Mouse (Mus musculus): ENCODE measurements around the gene Ttc27. TPM values are rescaled to one million over a fixed set of nuclear protein-coding genes. Genes with fewer than 3 reads are reported as not detected.

Gene Ttc27
- polyA plus RNA-seq, 1 experiment: 23.0 TPM

GRCm38 (mm10) chr17:74705480-74705879 is 12.1 kb upstream of the Ttc27 start:
- Histone ChIP-seq H3K27ac (ENCODE audit: control insufficient read depth, insufficient read depth, low read depth, low read length, poor library complexity) (no peak overlapping the region), H3K4me3 (replicated peaks; ENCODE audit: control insufficient read depth, low read depth, low read length) (no peak overlapping the region), H3K4me1 (ENCODE audit: control insufficient read depth, insufficient read depth, low read length) (no peaks in the 10 kb centered on the region)
- 72% methylated on average over 5 of the region's 5 CpGs for WGBS
- TF ChIP-seq POLR2A (IDR thresholded peaks at IDR 0.05; ENCODE audit: borderline replicate concordance, control insufficient read depth, low read depth, low read length) (no peak), CTCF (IDR thresholded peaks at IDR 0.05; ENCODE audit: control insufficient read depth, insufficient read depth, low read length) (no peak)

GRCm38 (mm10) chr17:74706593-74706992 is 10.9 kb upstream of the Ttc27 start:
- Histone ChIP-seq H3K27ac (ENCODE audit: control insufficient read depth, insufficient read depth, low read depth, low read length, poor library complexity) (no peak overlapping the region), H3K4me3 (replicated peaks; ENCODE audit: control insufficient read depth, low read depth, low read length) (no peak overlapping the region), H3K4me1 (ENCODE audit: control insufficient read depth, insufficient read depth, low read length) (no peaks in the 10 kb centered on the region; the same call in 1 of the 2 replicates)
- TF ChIP-seq POLR2A (IDR thresholded peaks at IDR 0.05; ENCODE audit: borderline replicate concordance, control insufficient read depth, low read depth, low read length) (no peak), CTCF (IDR thresholded peaks at IDR 0.05; ENCODE audit: control insufficient read depth, insufficient read depth, low read length) (no peak)

- no peak overlapping the region for H3K27ac ChIP-seq (ENCODE audit: control insufficient read depth, insufficient read depth, low read depth, low read length, poor library complexity)
- no peak for TF ChIP-seq POLR2A (IDR thresholded peaks at IDR 0.05; ENCODE audit: borderline replicate concordance, control insufficient read depth, low read depth, low read length)
- TF ChIP-seq CTCF (IDR thresholded peaks at IDR 0.05; ENCODE audit: control insufficient read depth, insufficient read depth, low read length): no peak
- WGBS: 74% methylated on average over 7 of the region's 7 CpGs
- no peak overlapping the region for H3K4me3 ChIP-seq (replicated peaks; ENCODE audit: control insufficient read depth, low read depth, low read length)
- H3K4me1 ChIP-seq (ENCODE audit: control insufficient read depth, insufficient read depth, low read length): no peaks in the 10 kb centered on the region; the same call in 1 of the 2 replicates
Observed at GRCm38 (mm10) chr17:74707637-74708152, 9.8 kb upstream of the Ttc27 start.

- no peak overlapping the region; the same call in 1 of the 2 replicates for H3K27ac ChIP-seq (ENCODE audit: control insufficient read depth, insufficient read depth, low read depth, low read length, poor library complexity)
- no peak overlapping the region for H3K4me3 ChIP-seq (replicated peaks; ENCODE audit: control insufficient read depth, low read depth, low read length)
- no peak for TF ChIP-seq POLR2A (IDR thresholded peaks at IDR 0.05; ENCODE audit: borderline replicate concordance, control insufficient read depth, low read depth, low read length)
- no peak for TF ChIP-seq CTCF (IDR thresholded peaks at IDR 0.05; ENCODE audit: control insufficient read depth, insufficient read depth, low read length)
- WGBS: 31% methylated on average over 4 of the region's 4 CpGs
- no peaks in the 10 kb centered on the region; the same call in 1 of the 2 replicates for H3K4me1 ChIP-seq (ENCODE audit: control insufficient read depth, insufficient read depth, low read length)
Observed at GRCm38 (mm10) chr17:74710731-74711130, 6.8 kb upstream of the Ttc27 start.

- Histone ChIP-seq H3K4me1 (ENCODE audit: control insufficient read depth, insufficient read depth, low read length) (no peaks in the 10 kb centered on the region; the same call in 1 of the 2 replicates), H3K4me3 (replicated peaks; ENCODE audit: control insufficient read depth, low read depth, low read length) (no peak overlapping the region), H3K27ac (ENCODE audit: control insufficient read depth, insufficient read depth, low read depth, low read length, poor library complexity) (no peak overlapping the region)
- TF ChIP-seq CTCF (IDR thresholded peaks at IDR 0.05; ENCODE audit: control insufficient read depth, insufficient read depth, low read length): no peak
- TF ChIP-seq POLR2A (IDR thresholded peaks at IDR 0.05; ENCODE audit: borderline replicate concordance, control insufficient read depth, low read depth, low read length): no peak
- WGBS: 72% methylated on average over 8 of the region's 8 CpGs
Observed at GRCm38 (mm10) chr17:74711627-74712026, 5.9 kb upstream of the Ttc27 start.

GRCm38 (mm10) chr17:74715128-74715527 is 2.4 kb upstream of the Ttc27 start:
- H3K27ac ChIP-seq (ENCODE audit: control insufficient read depth, insufficient read depth, low read depth, low read length, poor library complexity): no peak overlapping the region
- WGBS: 56% methylated on average over 3 of the region's 3 CpGs
- TF ChIP-seq CTCF (IDR thresholded peaks at IDR 0.05; ENCODE audit: control insufficient read depth, insufficient read depth, low read length): no peak
- no peak for TF ChIP-seq POLR2A (IDR thresholded peaks at IDR 0.05; ENCODE audit: borderline replicate concordance, control insufficient read depth, low read depth, low read length)
- H3K4me3 ChIP-seq (replicated peaks; ENCODE audit: control insufficient read depth, low read depth, low read length): no peak overlapping the region
- no peaks in the 10 kb centered on the region; the same call in 1 of the 2 replicates for H3K4me1 ChIP-seq (ENCODE audit: control insufficient read depth, insufficient read depth, low read length)

GRCm38 (mm10) chr17:74715724-74716123 is 1.8 kb upstream of the Ttc27 start:
- no peak overlapping the region; the same call in 1 of the 2 replicates for H3K27ac ChIP-seq (ENCODE audit: control insufficient read depth, insufficient read depth, low read depth, low read length, poor library complexity)
- no peak overlapping the region for H3K4me3 ChIP-seq (replicated peaks; ENCODE audit: control insufficient read depth, low read depth, low read length)
- no peaks in the 10 kb centered on the region; the same call in 1 of the 2 replicates for H3K4me1 ChIP-seq (ENCODE audit: control insufficient read depth, insufficient read depth, low read length)
- WGBS: 46% methylated on average over 1 of the region's 1 CpGs
- TF ChIP-seq POLR2A (IDR thresholded peaks at IDR 0.05; ENCODE audit: borderline replicate concordance, control insufficient read depth, low read depth, low read length): no peak
- TF ChIP-seq CTCF (IDR thresholded peaks at IDR 0.05; ENCODE audit: control insufficient read depth, insufficient read depth, low read length): no peak

- Histone ChIP-seq H3K4me3 (replicated peaks; ENCODE audit: control insufficient read depth, low read depth, low read length) (no peak overlapping the region), H3K4me1 (ENCODE audit: control insufficient read depth, insufficient read depth, low read length) (no peaks in the 10 kb centered on the region; the same call in 1 of the 2 replicates), H3K27ac (ENCODE audit: control insufficient read depth, insufficient read depth, low read depth, low read length, poor library complexity) (no peak overlapping the region)
- TF ChIP-seq CTCF (IDR thresholded peaks at IDR 0.05; ENCODE audit: control insufficient read depth, insufficient read depth, low read length) (no peak), POLR2A (IDR thresholded peaks at IDR 0.05; ENCODE audit: borderline replicate concordance, control insufficient read depth, low read depth, low read length) (no peak)
- WGBS: 48% methylated on average over 3 of the region's 3 CpGs
Observed at GRCm38 (mm10) chr17:74716643-74717042, 889 bp upstream of the Ttc27 start.

All from bone marrow, adult 2 months (tissue).